17 mouse cellular contexts compared by ENCODE assay signal in genomic region chr14:113930779-113931178, GRCm38 (mm10).
DNase-seq lines count a peak whose midpoint lies in the region; ATAC-seq and TF ChIP-seq lines count a peak whose summit lies in the region.
"Had no signal": no experiment of that assay in that cellular context is flagged by ENCODE, and none has a peak within 500 bp of the region (broad histone marks: within the 10 kb centered on the region; RNA-seq: fewer than 3 reads in every experiment).

No protein-coding gene starts in this region.

- peak; percentile 8 for DNase-seq in forebrain, postnatal 0 days
- DNase-seq in forebrain, embryonic 10.5 days (ENCODE audit: extremely low spot score, low spot score), result no peak
- no peak for DNase-seq in layer of hippocampus, adult 2 months (ENCODE audit: low spot score in 2 of 2)
- no peak for DNase-seq in layer of hippocampus, postnatal 25 days (ENCODE audit: extremely low spot score in 1 of 2, low spot score in 1 of 2)
- DNase-seq in brain, adult 2 months (ENCODE audit: low read depth, low spot score), result peak; percentile 40
- peak; percentile 20 for DNase-seq in retina, postnatal 1 day
- DNase-seq in thymus, postnatal 0 days (ENCODE audit: low spot score), result no peak
- DNase-seq: adrenal gland, postnatal 10 days; cerebellum, adult 2 months; cerebellum, postnatal 10 days; gastrocnemius, postnatal 36 days; heart, adult 11 months; heart, postnatal 36 days had no signal

- H3K4me3 ChIP-seq in forebrain, postnatal 0 days (ENCODE audit: low read depth, low read length), result no peak overlapping the region
- H3K4me3 ChIP-seq in forebrain, embryonic 10.5 days, result no peak overlapping the region
- H3K4me3 ChIP-seq in layer of hippocampus, adult 2 months, result no peak overlapping the region
- H3K4me3 ChIP-seq: embryonic facial prominence, embryonic 10.5 days; heart, embryonic 13.5 days; hindbrain, embryonic 13.5 days had no signal

- no peak overlapping the region for H3K9ac ChIP-seq in forebrain, postnatal 0 days
- H3K9ac ChIP-seq: heart, embryonic 13.5 days; hindbrain, embryonic 13.5 days had no signal

- H3K9me3 ChIP-seq in forebrain, postnatal 0 days (ENCODE audit: low read length), result no peaks in the 10 kb centered on the region
- no peaks in the 10 kb centered on the region for H3K9me3 ChIP-seq in forebrain, embryonic 10.5 days
- H3K9me3 ChIP-seq: embryonic facial prominence, embryonic 10.5 days; heart, embryonic 13.5 days; hindbrain, embryonic 13.5 days had no signal

- ATAC-seq in forebrain, postnatal 0 days, result no peak; the same call in 1 of the 2 replicates
- ATAC-seq: forebrain, embryonic 16.5 days had no signal

- H3K27me3 ChIP-seq in forebrain, postnatal 0 days (ENCODE audit: insufficient read depth, low read length), result no peaks in the 10 kb centered on the region
- no peaks in the 10 kb centered on the region for H3K27me3 ChIP-seq in forebrain, embryonic 10.5 days (ENCODE audit: poor library complexity, severe bottlenecking)
- H3K27me3 ChIP-seq: heart, embryonic 13.5 days; hindbrain, embryonic 13.5 days had no signal

- no peak overlapping the region for H3K27ac ChIP-seq in forebrain, postnatal 0 days (ENCODE audit: low read depth, low read length)
- H3K27ac ChIP-seq in forebrain, embryonic 10.5 days, result no peak overlapping the region
- 0 out of 2 replicates have a peak overlapping the region, but pooled peaks have one; percentile 10 for H3K27ac ChIP-seq in layer of hippocampus, adult 2 months
- H3K27ac ChIP-seq: embryonic facial prominence, embryonic 10.5 days; heart, embryonic 13.5 days; hindbrain, embryonic 13.5 days had no signal

- TF ChIP-seq CTCF in forebrain, postnatal 0 days (IDR thresholded peaks at IDR 0.05; ENCODE audit: low read depth), result no peak
- no peak for TF ChIP-seq CTCF in layer of hippocampus, adult 2 months (conservative IDR thresholded peaks at IDR 0.05)

- H3K36me3 ChIP-seq in forebrain, postnatal 0 days (ENCODE audit: insufficient read depth), result no peaks in the 10 kb centered on the region
- H3K36me3 ChIP-seq in forebrain, embryonic 10.5 days (replicated peaks), result no peaks in the 10 kb centered on the region
- H3K36me3 ChIP-seq: embryonic facial prominence, embryonic 10.5 days; heart, embryonic 13.5 days; hindbrain, embryonic 13.5 days had no signal

- H3K4me1 ChIP-seq in forebrain, postnatal 0 days (ENCODE audit: insufficient read depth), result no peaks in the 10 kb centered on the region
- H3K4me1 ChIP-seq in forebrain, embryonic 10.5 days, result no peaks in the 10 kb centered on the region
- H3K4me1 ChIP-seq: embryonic facial prominence, embryonic 10.5 days; heart, embryonic 13.5 days; hindbrain, embryonic 13.5 days had no signal

- WGBS in forebrain, postnatal 0 days, result 24% methylated on average over 1 of the region's 1 CpGs
- WGBS in forebrain, embryonic 10.5 days, result 64% methylated on average over 1 of the region's 1 CpGs

- no peak overlapping the region for H3K4me2 ChIP-seq in forebrain, postnatal 0 days (ENCODE audit: low read depth)
- H3K4me2 ChIP-seq: heart, embryonic 13.5 days; hindbrain, embryonic 13.5 days had no signal

Comparison
In these comparisons a context has a peak if more than half of its experiments do, and no peak if none do; other contexts are left out.
1. DNase-seq: peak in forebrain, postnatal 0 days (single experiment), brain, adult 2 months (single experiment) and retina, postnatal 1 day (single experiment); none in forebrain, embryonic 10.5 days (single experiment), layer of hippocampus, adult 2 months (0 of 2), layer of hippocampus, postnatal 25 days (0 of 2) and thymus, postnatal 0 days (single experiment).